Mouse (Mus musculus) monocyte, adult 2 months (primary cell): Measurements from ENCODE around the gene Prl6a1.

Experiments used
- DNase-seq, 2 experiments: peaks; one replicate each; pipeline ENCODE4 v3.0.0; 2022; ENCODE audit warnings: low spot score in 2 of 2, low read depth in 1 of 2

Prl6a1 gene

DNA sequence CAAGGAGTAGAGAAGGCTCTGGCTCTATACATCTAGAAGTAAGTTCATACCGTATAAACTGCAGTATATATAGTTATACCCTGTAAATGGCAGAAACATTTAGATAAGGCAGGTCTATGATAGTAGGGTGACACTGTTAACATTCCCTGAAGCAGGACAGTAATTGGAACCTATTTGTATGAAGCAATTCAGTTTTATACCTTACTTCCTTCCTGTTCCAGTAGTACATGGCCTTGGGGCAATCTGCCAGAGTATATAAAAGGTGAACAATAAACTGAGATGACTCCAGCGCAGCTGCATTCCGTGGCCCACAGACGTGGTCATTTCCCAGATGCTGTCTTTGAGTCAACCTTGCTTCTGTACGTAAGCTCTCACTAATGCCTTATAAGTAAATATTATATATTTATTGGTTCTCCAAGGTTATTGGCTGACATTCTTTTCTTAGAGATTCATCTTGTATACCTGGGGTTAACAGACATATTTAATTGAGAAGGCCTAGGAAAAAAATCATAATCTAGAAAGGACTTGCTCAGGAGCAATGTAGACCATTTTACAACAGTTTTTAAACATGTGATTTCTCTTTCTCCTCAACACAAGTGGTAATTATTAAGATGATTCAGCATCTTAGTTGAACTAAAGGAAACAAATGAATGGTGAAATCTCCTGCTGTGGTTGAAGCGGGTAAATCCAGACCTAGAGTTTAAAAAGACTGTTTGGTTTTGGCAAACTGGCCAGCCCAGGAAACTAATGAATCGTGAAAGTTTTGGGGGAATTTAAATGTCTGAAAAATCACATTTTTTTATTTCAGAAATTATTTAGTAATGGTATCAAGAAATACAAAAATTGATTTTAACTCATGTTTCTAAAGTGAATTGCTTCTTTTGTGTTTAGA, at the start of gene Prl6a1:
TSS of gene Prl6a1 (plus strand) at position 294 of the 892 bp plus-strand sequence.
- no peak for DNase-seq

- no peak for DNase-seq
These were observed 22.6 kb downstream of the Prl6a1 start for GRCm38 (mm10) chr13:27334989-27335388.

GRCm38 (mm10) chr13:27342733-27343275, 30.4 kb downstream of the Prl6a1 start:
- no peak for DNase-seq

- DNase-seq: no peak
These were observed 32.9 kb downstream of the Prl6a1 start, which contains the start of gene Prl8a2 for GRCm38 (mm10) chr13:27345373-27345772. TSS of gene Prl8a2 (plus strand) at chr13:27345673.
